Mouse (Mus musculus): ENCODE results near the gene Dpp7. TPM values are rescaled to one million over a fixed set of nuclear protein-coding genes. Genes with fewer than 3 reads are reported as not detected.

The Dpp7 gene
- polyA plus RNA-seq, 1 experiment = 25.6 TPM

DNA sequence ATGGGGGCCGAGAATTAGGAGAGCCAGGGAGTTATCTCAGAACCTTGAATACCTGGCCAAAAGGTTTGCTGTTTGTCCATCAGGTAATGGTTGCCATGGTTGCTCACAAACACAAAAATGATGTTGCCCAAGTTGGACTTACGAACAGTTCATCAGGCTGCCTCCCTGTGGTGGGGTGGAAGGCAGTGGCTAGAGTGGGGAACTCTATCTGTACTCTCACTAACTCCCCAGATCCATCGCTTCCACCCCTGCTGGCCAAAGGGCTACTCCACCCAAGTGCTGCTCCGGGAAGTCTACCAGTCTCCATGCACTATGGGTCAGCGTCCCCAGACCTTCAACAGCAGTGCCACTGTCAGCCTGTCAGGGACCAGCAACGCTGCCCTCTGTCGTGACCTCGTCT, 42.9 kb upstream of the Dpp7 start, which contains the start of gene Npdc1:
Gene Npdc1, plus strand, starts transcription at position 301 of the 400 bp plus-strand sequence.
- TF ChIP-seq CTCF (IDR thresholded peaks at IDR 0.05; ENCODE audit: borderline replicate concordance, control insufficient read depth, extremely low read depth, insufficient read depth, low read length, poor library complexity) = no peak
- TF ChIP-seq POLR2A (IDR thresholded peaks at IDR 0.05; ENCODE audit: control insufficient read depth, extremely low read depth, insufficient read depth, low read length, poor library complexity) = no peak
- peaks cover 17% of the 10 kb centered on the region for H3K4me1 ChIP-seq (replicated peaks; ENCODE audit: control insufficient read depth, insufficient read depth, low read length)
- H3K27me3 ChIP-seq (ENCODE audit: control insufficient read depth, insufficient read depth, low read length) = peaks cover 17% of the 10 kb centered on the region; the same call in 1 of the 2 replicates
- no peaks in the 10 kb centered on the region for H3K36me3 ChIP-seq (ENCODE audit: control insufficient read depth, insufficient read depth, low read length)
- no peak within 1 kb of the TSS for H3K27ac ChIP-seq (ENCODE audit: control insufficient read depth, insufficient read depth, low read length)
- no peak within 1 kb of the TSS for H3K4me3 ChIP-seq (ENCODE audit: control insufficient read depth, insufficient read depth, low read length)
- DNase-seq = no peak
- 77% methylated on average over 8 of the region's 8 CpGs for WGBS

GRCm38 (mm10) chr2:25398065-25398464, 41.9 kb upstream of the Dpp7 start:
- no peak for TF ChIP-seq POLR2A (IDR thresholded peaks at IDR 0.05; ENCODE audit: control insufficient read depth, extremely low read depth, insufficient read depth, low read length, poor library complexity)
- TF ChIP-seq CTCF (IDR thresholded peaks at IDR 0.05; ENCODE audit: borderline replicate concordance, control insufficient read depth, extremely low read depth, insufficient read depth, low read length, poor library complexity) = no peak
- Histone ChIP-seq H3K4me1 (replicated peaks; ENCODE audit: control insufficient read depth, insufficient read depth, low read length) (peaks cover 12% of the 10 kb centered on the region), H3K36me3 (ENCODE audit: control insufficient read depth, insufficient read depth, low read length) (no peaks in the 10 kb centered on the region), H3K27ac (ENCODE audit: control insufficient read depth, insufficient read depth, low read length) (no peak overlapping the region), H3K27me3 (ENCODE audit: control insufficient read depth, insufficient read depth, low read length) (peaks cover 11% of the 10 kb centered on the region; the same call in 1 of the 2 replicates), H3K4me3 (ENCODE audit: control insufficient read depth, insufficient read depth, low read length) (no peak overlapping the region)
- DNase-seq = no peak
- 94% methylated on average over 7 of the region's 7 CpGs for WGBS

DNA sequence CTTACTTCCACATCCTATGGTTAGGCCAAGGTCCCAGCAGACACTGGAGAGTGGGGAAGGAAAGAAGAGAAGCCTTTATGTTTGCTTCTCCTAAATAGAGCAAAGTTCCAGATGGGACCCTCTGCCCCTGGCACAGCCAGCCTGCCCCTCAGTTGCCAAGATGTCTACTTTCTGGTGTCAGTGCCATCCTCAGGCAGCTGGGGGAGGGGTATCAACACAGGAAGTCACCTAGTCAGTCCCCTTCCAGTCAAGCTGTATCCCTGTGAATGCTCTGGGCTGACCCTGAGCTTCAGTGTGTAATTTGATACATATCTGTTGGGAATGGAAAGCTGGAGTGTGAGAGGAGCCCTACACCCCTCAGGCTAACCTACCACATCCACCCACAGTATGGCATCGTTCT, 40.9 kb upstream of the Dpp7 start:
- WGBS = 83% methylated on average over 1 of the region's 1 CpGs

GRCm38 (mm10) chr2:25396597-25396983, 40.4 kb upstream of the Dpp7 start:
- 59% methylated on average over 3 of the region's 3 CpGs for WGBS
- H3K4me3 ChIP-seq (ENCODE audit: control insufficient read depth, insufficient read depth, low read length) = no peak overlapping the region

More for the DNA sequence above, 40.9 kb upstream of the Dpp7 start:
- H3K4me1 ChIP-seq (replicated peaks; ENCODE audit: control insufficient read depth, insufficient read depth, low read length) = peaks cover 7% of the 10 kb centered on the region
- no peaks in the 10 kb centered on the region for H3K36me3 ChIP-seq (ENCODE audit: control insufficient read depth, insufficient read depth, low read length)
- peaks cover 8% of the 10 kb centered on the region; the same call in 1 of the 2 replicates for H3K27me3 ChIP-seq (ENCODE audit: control insufficient read depth, insufficient read depth, low read length)
- no peak for DNase-seq
- no peak overlapping the region for H3K27ac ChIP-seq (ENCODE audit: control insufficient read depth, insufficient read depth, low read length)
- TF ChIP-seq POLR2A (IDR thresholded peaks at IDR 0.05; ENCODE audit: control insufficient read depth, extremely low read depth, insufficient read depth, low read length, poor library complexity) (no peak), CTCF (IDR thresholded peaks at IDR 0.05; ENCODE audit: borderline replicate concordance, control insufficient read depth, extremely low read depth, insufficient read depth, low read length, poor library complexity) (no peak)
- no peak overlapping the region for H3K4me3 ChIP-seq (ENCODE audit: control insufficient read depth, insufficient read depth, low read length)

DNA sequence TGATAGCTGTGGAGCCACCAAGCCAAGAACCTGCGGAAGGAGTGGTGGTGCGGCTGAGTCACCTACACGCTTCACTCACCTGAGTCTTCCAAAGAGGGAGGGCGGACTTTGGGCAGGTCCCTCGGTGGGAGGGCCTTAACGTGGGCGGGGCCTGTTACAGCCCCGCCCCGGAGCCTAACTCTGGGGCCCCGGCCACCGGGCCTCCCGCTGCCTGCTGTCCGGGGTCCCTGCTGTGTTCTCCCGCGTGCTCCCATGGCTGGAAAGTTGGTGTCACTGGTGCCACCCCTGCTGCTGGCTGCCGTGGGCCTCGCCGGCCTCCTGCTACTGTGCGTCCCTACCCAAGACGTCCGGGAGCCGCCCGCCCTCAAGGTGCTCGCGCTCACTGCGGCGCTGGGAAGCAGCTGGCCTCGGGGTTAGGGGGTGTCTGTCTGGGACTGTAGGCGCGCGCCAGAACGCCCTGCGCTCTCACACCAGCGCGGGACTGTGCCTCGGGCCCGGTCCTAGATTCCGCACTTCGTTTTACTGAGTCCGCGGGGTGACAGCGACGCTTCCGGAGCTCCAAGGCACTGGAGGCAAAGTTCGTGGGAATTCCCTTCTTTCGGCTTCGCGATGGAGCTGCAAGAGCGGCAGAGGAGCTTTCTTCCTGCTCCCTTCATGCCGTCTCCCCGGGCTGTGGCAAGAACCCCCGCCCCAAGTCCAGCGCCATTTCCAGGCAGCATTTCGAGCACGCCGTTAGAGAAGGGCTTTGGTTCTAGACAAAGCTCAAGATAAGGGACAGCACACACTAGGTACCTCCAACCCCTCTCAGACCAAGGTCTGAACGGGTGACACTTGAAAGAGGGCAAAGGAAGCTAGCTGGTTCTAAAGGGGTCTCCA, 39.8 kb upstream of the Dpp7 start, which contains the start of gene Entpd2:
Gene Entpd2, plus strand, starts transcription at position 154 of the 876 bp plus-strand sequence.
- no peak within 1 kb of the TSS for H3K27ac ChIP-seq (ENCODE audit: control insufficient read depth, insufficient read depth, low read length)
- H3K27me3 ChIP-seq (ENCODE audit: control insufficient read depth, insufficient read depth, low read length) = peaks cover 8% of the 10 kb centered on the region; the same call in 1 of the 2 replicates
- H3K4me1 ChIP-seq (replicated peaks; ENCODE audit: control insufficient read depth, insufficient read depth, low read length) = peaks cover 7% of the 10 kb centered on the region
- WGBS = 4% methylated on average over 57 of the region's 57 CpGs
- TF ChIP-seq POLR2A (IDR thresholded peaks at IDR 0.05; ENCODE audit: control insufficient read depth, extremely low read depth, insufficient read depth, low read length, poor library complexity) = no peak
- TF ChIP-seq CTCF (IDR thresholded peaks at IDR 0.05; ENCODE audit: borderline replicate concordance, control insufficient read depth, extremely low read depth, insufficient read depth, low read length, poor library complexity) = no peak
- H3K36me3 ChIP-seq (ENCODE audit: control insufficient read depth, insufficient read depth, low read length) = no peaks in the 10 kb centered on the region
- DNase-seq = no peak
- peak within 1 kb of the TSS; percentile 19; the same call in 1 of the 2 replicates for H3K4me3 ChIP-seq (ENCODE audit: control insufficient read depth, insufficient read depth, low read length)

More at GRCm38 (mm10) chr2:25396597-25396983, 40.4 kb upstream of the Dpp7 start:
- DNase-seq = no peak
- Histone ChIP-seq H3K27ac (ENCODE audit: control insufficient read depth, insufficient read depth, low read length) (no peak overlapping the region), H3K36me3 (ENCODE audit: control insufficient read depth, insufficient read depth, low read length) (no peaks in the 10 kb centered on the region), H3K4me1 (replicated peaks; ENCODE audit: control insufficient read depth, insufficient read depth, low read length) (peaks cover 7% of the 10 kb centered on the region), H3K27me3 (ENCODE audit: control insufficient read depth, insufficient read depth, low read length) (peaks cover 8% of the 10 kb centered on the region; the same call in 1 of the 2 replicates)
- TF ChIP-seq POLR2A (IDR thresholded peaks at IDR 0.05; ENCODE audit: control insufficient read depth, extremely low read depth, insufficient read depth, low read length, poor library complexity) (no peak), CTCF (IDR thresholded peaks at IDR 0.05; ENCODE audit: borderline replicate concordance, control insufficient read depth, extremely low read depth, insufficient read depth, low read length, poor library complexity) (no peak)

- 65% methylated on average over 3 of the region's 3 CpGs for WGBS
- TF ChIP-seq CTCF (IDR thresholded peaks at IDR 0.05; ENCODE audit: borderline replicate concordance, control insufficient read depth, extremely low read depth, insufficient read depth, low read length, poor library complexity) = no peak
- TF ChIP-seq POLR2A (IDR thresholded peaks at IDR 0.05; ENCODE audit: control insufficient read depth, extremely low read depth, insufficient read depth, low read length, poor library complexity) = no peak
- DNase-seq = no peak
- H3K36me3 ChIP-seq (ENCODE audit: control insufficient read depth, insufficient read depth, low read length) = no peaks in the 10 kb centered on the region
- H3K4me3 ChIP-seq (ENCODE audit: control insufficient read depth, insufficient read depth, low read length) = no peak overlapping the region
- peaks cover 3% of the 10 kb centered on the region; the same call in 1 of the 2 replicates for H3K27me3 ChIP-seq (ENCODE audit: control insufficient read depth, insufficient read depth, low read length)
- no peak overlapping the region for H3K27ac ChIP-seq (ENCODE audit: control insufficient read depth, insufficient read depth, low read length)
- H3K4me1 ChIP-seq (replicated peaks; ENCODE audit: control insufficient read depth, insufficient read depth, low read length) = peaks cover 3% of the 10 kb centered on the region; the same call in 1 of the 2 replicates
Measured at GRCm38 (mm10) chr2:25394281-25395221, 38.4 kb upstream of the Dpp7 start.

Measured in thymus, adult 2 months (tissue).